Mouse (Mus musculus) ES-Bruce4 (cell line): Measurements from ENCODE around the gene Rnf144b.

Source experiments
- CTCF ChIP-seq: IDR thresholded peaks from one replicate; pipeline ENCODE4 v1.8.1; 2011; ENCODE audit warnings: low read depth, low read length
- EP300 ChIP-seq: IDR thresholded peaks from 2 replicates; pipeline ENCODE4 v1.6.1; 2011; ENCODE audit warnings: low read depth, low read length; ENCODE audit not compliant: insufficient read depth
- POLR2A ChIP-seq: IDR thresholded peaks from one replicate; pipeline ENCODE4 v1.8.1; 2011; ENCODE audit warnings: low read length; ENCODE audit not compliant: insufficient read depth

DNA sequence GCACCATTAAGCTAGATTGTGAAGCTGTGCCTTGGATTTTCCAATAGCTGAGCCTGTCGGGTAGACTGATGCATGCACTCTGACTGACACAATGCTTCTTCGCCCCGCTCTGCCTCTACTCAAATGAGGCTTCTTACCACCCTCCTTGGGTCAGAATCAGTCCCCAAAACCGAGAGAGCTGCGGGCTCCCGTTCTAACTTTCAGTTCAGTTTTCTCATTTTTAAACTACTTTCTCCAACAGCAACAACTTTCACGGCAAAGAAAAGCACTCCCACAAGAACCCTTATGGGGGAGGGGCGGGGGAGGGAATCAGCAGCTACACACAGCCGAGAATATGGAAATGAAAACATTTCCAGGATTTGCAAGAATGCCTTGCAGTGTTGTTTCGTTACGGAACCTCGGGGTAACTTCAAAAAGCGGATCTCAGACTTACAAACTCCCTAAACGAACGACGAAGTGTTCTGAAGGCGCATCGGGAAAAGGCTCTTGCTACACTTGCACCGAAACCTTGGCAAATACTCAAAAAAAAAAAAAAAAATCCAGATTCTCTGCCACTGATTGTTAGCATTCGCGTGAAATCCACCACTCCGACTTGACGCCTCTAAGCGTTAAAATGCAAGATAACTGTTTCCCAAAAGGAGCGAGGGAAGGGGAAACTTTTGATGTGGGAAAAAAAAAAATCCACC is 17.5 kb upstream of the Rnf144b start:
- no peak for TF ChIP-seq POLR2A
- no peak for TF ChIP-seq CTCF
- TF ChIP-seq EP300 = no peak
